Mouse (Mus musculus): Measurements from ENCODE around the gene Ube2d2b. TPM values are rescaled to one million over a fixed set of nuclear protein-coding genes. Genes with fewer than 3 reads are reported as not detected.

The Ube2d2b gene
- polyA plus RNA-seq, 1 experiment: not detected

DNA sequence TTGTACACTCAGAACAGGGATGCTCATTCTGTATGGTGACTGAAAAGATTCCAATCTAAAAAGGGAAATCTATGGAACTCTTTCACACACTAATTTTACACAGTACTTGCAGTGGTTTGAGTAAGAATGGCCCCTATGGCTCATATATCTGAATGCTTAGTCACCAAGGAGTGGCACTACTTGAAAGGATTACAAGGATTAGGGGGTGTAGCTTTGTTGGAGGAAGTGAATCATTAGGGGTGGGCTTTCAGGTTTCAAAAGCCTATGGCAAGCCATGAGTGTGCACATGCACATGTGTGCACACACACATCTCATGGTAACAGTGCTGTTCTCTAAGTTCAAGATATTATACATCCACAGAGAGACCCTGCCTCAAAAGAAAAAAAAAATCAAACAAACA lies 27.3 kb upstream of the Ube2d2b start:
- no peak overlapping the region for H3K4me3 ChIP-seq (replicated peaks; ENCODE audit: extremely low read depth, low read depth, low read length)

DNA sequence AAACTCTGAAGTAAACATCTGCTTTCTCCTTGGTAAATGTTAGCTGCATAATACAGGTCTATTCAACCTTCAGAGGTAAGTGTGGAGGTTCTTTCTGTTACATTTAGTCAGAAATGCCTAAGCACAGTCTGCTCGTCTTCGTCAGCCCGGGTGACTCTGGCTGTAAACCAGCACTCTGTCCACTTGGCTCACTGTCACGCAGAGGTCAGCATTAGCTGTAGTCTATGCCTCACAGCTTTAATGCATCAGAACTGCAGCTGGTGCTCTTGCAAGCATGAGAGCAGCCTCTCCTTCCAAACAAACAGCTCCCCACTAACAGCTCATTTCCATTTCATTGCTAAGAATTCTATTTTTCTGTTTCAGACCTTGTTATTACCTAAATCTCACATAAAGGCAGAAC lies 22.4 kb upstream of the Ube2d2b start:
- WGBS: 74% methylated on average over 4 of the region's 4 CpGs
- TF ChIP-seq CTCF (IDR thresholded peaks at IDR 0.05; ENCODE audit: insufficient read depth, low read length): no peak
- TF ChIP-seq POLR2A (IDR thresholded peaks at IDR 0.05; ENCODE audit: borderline replicate concordance, extremely low read depth, low read depth, low read length): no peak
- Histone ChIP-seq H3K4me3 (replicated peaks; ENCODE audit: extremely low read depth, low read depth, low read length) (no peak overlapping the region), H3K4me1 (ENCODE audit: control insufficient read depth, insufficient read depth, low read length) (no peaks in the 10 kb centered on the region)
- no peak for DNase-seq

More for the DNA sequence above, 27.3 kb upstream of the Ube2d2b start:
- TF ChIP-seq CTCF (IDR thresholded peaks at IDR 0.05; ENCODE audit: insufficient read depth, low read length): no peak
- no peak for TF ChIP-seq POLR2A (IDR thresholded peaks at IDR 0.05; ENCODE audit: borderline replicate concordance, extremely low read depth, low read depth, low read length)
- no peak for DNase-seq
- no peaks in the 10 kb centered on the region for H3K4me1 ChIP-seq (ENCODE audit: control insufficient read depth, insufficient read depth, low read length)

GRCm38 (mm10) chr5:107814651-107815050 lies 15.2 kb upstream of the Ube2d2b start:
- Histone ChIP-seq H3K4me3 (replicated peaks; ENCODE audit: extremely low read depth, low read depth, low read length) (no peak overlapping the region), H3K4me1 (ENCODE audit: control insufficient read depth, insufficient read depth, low read length) (no peaks in the 10 kb centered on the region)
- 71% methylated on average over 2 of the region's 2 CpGs for WGBS
- TF ChIP-seq POLR2A (IDR thresholded peaks at IDR 0.05; ENCODE audit: borderline replicate concordance, extremely low read depth, low read depth, low read length): no peak
- TF ChIP-seq CTCF (IDR thresholded peaks at IDR 0.05; ENCODE audit: insufficient read depth, low read length): no peak
- no peak for DNase-seq

DNA sequence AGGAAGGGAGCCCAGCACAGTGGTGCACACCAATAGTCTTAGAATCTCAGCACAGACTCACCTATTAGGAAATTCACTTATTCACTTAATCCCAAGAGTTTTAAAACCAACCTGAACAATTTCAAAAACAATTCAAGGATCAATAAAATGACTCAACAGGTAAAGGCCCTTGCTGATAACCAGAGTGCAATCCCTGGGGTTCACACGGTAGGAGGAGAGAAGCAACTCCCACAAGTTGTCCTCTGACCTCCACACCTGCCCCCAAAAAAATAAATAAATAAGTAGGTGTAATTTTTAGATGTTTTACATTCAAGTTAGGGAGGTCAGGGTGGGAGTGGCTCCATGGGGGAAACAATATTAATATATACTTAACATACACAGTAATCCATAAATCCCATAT lies 7.4 kb upstream of the Ube2d2b start:
- DNase-seq: no peak
- 94% methylated on average over 1 of the region's 1 CpGs for WGBS
- Histone ChIP-seq H3K4me1 (ENCODE audit: control insufficient read depth, insufficient read depth, low read length) (peaks cover 2% of the 10 kb centered on the region; the same call in 1 of the 2 replicates), H3K4me3 (replicated peaks; ENCODE audit: extremely low read depth, low read depth, low read length) (no peak overlapping the region)
- TF ChIP-seq POLR2A (IDR thresholded peaks at IDR 0.05; ENCODE audit: borderline replicate concordance, extremely low read depth, low read depth, low read length) (no peak), CTCF (IDR thresholded peaks at IDR 0.05; ENCODE audit: insufficient read depth, low read length) (no peak)

- no peak for DNase-seq
- TF ChIP-seq POLR2A (IDR thresholded peaks at IDR 0.05; ENCODE audit: borderline replicate concordance, extremely low read depth, low read depth, low read length) (no peak), CTCF (IDR thresholded peaks at IDR 0.05; ENCODE audit: insufficient read depth, low read length) (no peak)
- WGBS: 85% methylated on average over 3 of the region's 3 CpGs
- Histone ChIP-seq H3K4me3 (replicated peaks; ENCODE audit: extremely low read depth, low read depth, low read length) (no peak overlapping the region), H3K4me1 (ENCODE audit: control insufficient read depth, insufficient read depth, low read length) (peaks cover 2% of the 10 kb centered on the region; the same call in 1 of the 2 replicates)
These were observed 1.5 kb downstream of the Ube2d2b start for GRCm38 (mm10) chr5:107831351-107831750.

DNA sequence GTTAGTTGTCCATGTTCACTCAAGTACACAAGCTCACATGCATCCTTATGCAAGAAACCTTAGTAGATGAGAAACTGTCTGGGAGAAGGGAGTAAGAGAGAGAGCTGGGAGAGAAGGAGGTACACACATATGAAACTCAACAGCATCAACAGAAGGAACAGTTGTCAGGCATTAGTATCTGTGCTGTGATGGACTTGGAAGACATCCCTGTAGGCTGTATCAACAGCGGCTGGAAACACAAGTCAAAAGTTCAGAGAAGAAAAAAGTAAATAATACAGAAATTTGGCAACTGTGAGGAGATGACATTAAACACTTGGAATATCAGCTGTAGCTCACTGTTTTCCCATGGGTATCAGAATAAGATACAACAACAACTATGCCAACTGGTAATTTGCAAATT lies 4.4 kb downstream of the Ube2d2b start:
- peaks cover 7% of the 10 kb centered on the region for H3K4me1 ChIP-seq (ENCODE audit: control insufficient read depth, insufficient read depth, low read length)
- DNase-seq: no peak
- WGBS: 37% methylated on average over 1 of the region's 1 CpGs
- H3K4me3 ChIP-seq (replicated peaks; ENCODE audit: extremely low read depth, low read depth, low read length): no peak overlapping the region
- no peak for TF ChIP-seq CTCF (IDR thresholded peaks at IDR 0.05; ENCODE audit: insufficient read depth, low read length)
- TF ChIP-seq POLR2A (IDR thresholded peaks at IDR 0.05; ENCODE audit: borderline replicate concordance, extremely low read depth, low read depth, low read length): no peak

DNA sequence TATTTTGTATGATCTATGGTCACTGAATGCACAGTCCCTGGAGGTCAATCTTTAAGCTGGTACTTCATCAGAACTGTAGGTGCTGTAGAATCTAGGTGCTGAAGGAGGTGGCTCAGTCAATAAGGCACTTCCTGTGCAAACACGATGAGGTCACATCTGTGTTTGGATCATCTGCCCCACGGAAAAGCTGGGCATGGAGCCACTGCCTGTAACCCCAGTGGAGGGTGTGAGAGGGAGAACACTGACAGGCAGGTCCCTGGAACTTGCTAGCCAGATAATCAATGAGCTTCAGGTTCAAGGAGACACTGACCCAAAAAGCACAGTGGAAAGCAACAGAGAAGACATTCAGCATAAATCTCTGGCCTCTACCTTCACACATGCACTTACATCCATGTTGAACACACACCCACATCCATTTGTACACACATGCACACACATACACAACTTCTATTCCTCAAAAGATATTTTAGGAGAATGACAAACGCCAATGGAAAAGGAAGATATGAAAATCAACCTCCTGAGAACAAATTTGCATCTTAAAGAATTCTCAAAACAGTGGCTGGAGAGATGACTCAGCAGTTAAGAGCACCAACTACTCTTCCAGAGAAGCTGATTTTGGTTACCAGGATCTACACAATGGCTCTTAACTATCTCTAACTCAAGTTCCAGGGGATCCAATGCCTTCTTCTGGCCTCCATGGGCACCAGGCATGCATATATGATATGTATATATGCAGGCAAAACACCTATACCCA lies 9.2 kb downstream of the Ube2d2b start:
- no peak for TF ChIP-seq CTCF (IDR thresholded peaks at IDR 0.05; ENCODE audit: insufficient read depth, low read length)
- TF ChIP-seq POLR2A (IDR thresholded peaks at IDR 0.05; ENCODE audit: borderline replicate concordance, extremely low read depth, low read depth, low read length): no peak
- H3K4me1 ChIP-seq (ENCODE audit: control insufficient read depth, insufficient read depth, low read length): peaks cover 6% of the 10 kb centered on the region
- no peak overlapping the region for H3K4me3 ChIP-seq (replicated peaks; ENCODE audit: extremely low read depth, low read depth, low read length)
- WGBS: 24% methylated on average over 3 of the region's 3 CpGs
- DNase-seq: no peak

- Histone ChIP-seq H3K4me3 (replicated peaks; ENCODE audit: extremely low read depth, low read depth, low read length) (no peak overlapping the region), H3K4me1 (ENCODE audit: control insufficient read depth, insufficient read depth, low read length) (peaks cover 4% of the 10 kb centered on the region)
- no peak for TF ChIP-seq POLR2A (IDR thresholded peaks at IDR 0.05; ENCODE audit: borderline replicate concordance, extremely low read depth, low read depth, low read length)
- TF ChIP-seq CTCF (IDR thresholded peaks at IDR 0.05; ENCODE audit: insufficient read depth, low read length): no peak
- WGBS: 90% methylated on average over 5 of the region's 5 CpGs
- DNase-seq: no peak
These were observed 10.8 kb downstream of the Ube2d2b start for GRCm38 (mm10) chr5:107840549-107841238.

DNA sequence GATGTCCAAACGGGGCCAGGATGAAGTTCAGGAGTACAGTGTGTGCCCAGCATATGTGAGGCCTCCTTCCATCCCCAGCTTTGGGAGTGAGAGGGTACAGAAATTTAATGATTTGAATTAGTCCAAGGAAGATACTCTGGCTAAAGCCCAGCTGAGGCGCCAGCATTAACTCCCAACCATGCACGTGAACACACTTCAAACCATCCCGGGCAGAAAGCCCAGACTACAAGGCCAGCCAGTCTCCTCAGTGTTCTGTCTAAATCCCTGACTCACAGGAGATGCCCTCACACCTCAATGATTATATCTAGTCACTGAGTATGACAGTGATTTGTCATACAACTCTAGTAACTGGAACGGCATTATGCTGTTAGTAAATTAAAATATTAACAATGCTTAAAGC lies 17.4 kb downstream of the Ube2d2b start:
- no peak overlapping the region for H3K4me3 ChIP-seq (replicated peaks; ENCODE audit: extremely low read depth, low read depth, low read length)
- no peak for TF ChIP-seq CTCF (IDR thresholded peaks at IDR 0.05; ENCODE audit: insufficient read depth, low read length)
- TF ChIP-seq POLR2A (IDR thresholded peaks at IDR 0.05; ENCODE audit: borderline replicate concordance, extremely low read depth, low read depth, low read length): no peak
- H3K4me1 ChIP-seq (ENCODE audit: control insufficient read depth, insufficient read depth, low read length): no peaks in the 10 kb centered on the region; the same call in 1 of the 2 replicates
- 65% methylated on average over 5 of the region's 5 CpGs for WGBS
- no peak for DNase-seq

GRCm38 (mm10) chr5:107847817-107848216 lies 17.9 kb downstream of the Ube2d2b start:
- TF ChIP-seq POLR2A (IDR thresholded peaks at IDR 0.05; ENCODE audit: borderline replicate concordance, extremely low read depth, low read depth, low read length): no peak
- TF ChIP-seq CTCF (IDR thresholded peaks at IDR 0.05; ENCODE audit: insufficient read depth, low read length): no peak
- WGBS: 76% methylated on average over 2 of the region's 2 CpGs

More at GRCm38 (mm10) chr5:107847817-107848216, 17.9 kb downstream of the Ube2d2b start:
- no peak for DNase-seq
- no peaks in the 10 kb centered on the region; the same call in 1 of the 2 replicates for H3K4me1 ChIP-seq (ENCODE audit: control insufficient read depth, insufficient read depth, low read length)
- no peak overlapping the region for H3K4me3 ChIP-seq (replicated peaks; ENCODE audit: extremely low read depth, low read depth, low read length)
